Mouse (Mus musculus) erythroid progenitor cell, adult 5-6 weeks (primary cell): Measurements from ENCODE around the gene Mgam. TPM values are rescaled to one million over a fixed set of nuclear protein-coding genes. Genes with fewer than 3 reads are reported as not detected.
"Not testable (repeated sequence)": the region's sequence is repeated elsewhere in the genome, so short reads cannot be mapped to it uniquely, and the experiment has no call there.

Experiments
- ATAC-seq: replicated peaks from 2 replicates; pipeline ENCODE4 v1.8.0; 2016; ENCODE audit warnings: moderate number of reproducible peaks, mild to moderate bottlenecking, moderate TSS enrichment, inconsistent platforms; ENCODE audit not compliant: poor library complexity, low FRiP score, severe bottlenecking
- total RNA-seq, 2 experiments: library from RNA; stranded (forward) in 1 of 2; stranded (reverse) in 1 of 2; fragments of 150-400 nt in 1 of 2; fragments of 186-747, 209-891 nt in 1 of 2; gene quantifications; 2 replicates each; pipeline versions ENCODE4 v1.2.3 to v1.2.4; 2015 to 2017; ENCODE audit warnings: low replicate concordance in 2 of 2

Mgam gene
- total RNA-seq (2015; ENCODE audit: low replicate concordance) = 6.1 and 6.3 TPM in 2 replicates
- 2.7 and 3.1 TPM in 2 replicates for total RNA-seq (2017; ENCODE audit: low replicate concordance)

DNA sequence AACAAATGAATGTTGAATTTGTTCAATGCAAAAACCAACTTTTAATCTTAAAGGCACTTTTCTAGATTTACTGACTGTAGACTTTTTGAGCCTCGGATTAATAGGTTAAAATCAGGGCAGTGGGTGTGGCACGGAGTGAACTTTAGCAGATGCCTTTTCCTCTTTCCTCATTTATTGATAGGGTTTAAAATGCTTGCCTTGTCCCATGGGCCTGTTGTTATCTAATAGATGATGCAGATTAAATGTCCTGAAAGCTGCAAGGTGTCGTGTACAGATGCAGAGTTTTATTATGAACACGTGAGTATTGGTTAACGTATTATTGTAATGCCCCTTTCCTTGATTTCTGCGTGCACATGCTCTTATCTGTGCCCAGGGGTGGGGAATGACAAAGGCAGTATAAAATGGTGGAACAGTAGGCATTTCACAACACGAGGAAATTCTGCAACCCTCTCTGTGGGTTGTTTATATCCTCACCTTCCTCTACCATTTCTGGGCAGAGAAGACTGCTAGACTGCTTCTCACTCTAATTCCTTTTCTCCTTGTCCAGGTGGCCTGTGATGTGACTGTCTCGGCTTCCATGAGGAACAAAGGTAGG, at the start of gene Mgam:
Gene Mgam (plus strand): TSS at position 426 of the 595 bp plus-strand sequence.
- no peak for ATAC-seq

DNA sequence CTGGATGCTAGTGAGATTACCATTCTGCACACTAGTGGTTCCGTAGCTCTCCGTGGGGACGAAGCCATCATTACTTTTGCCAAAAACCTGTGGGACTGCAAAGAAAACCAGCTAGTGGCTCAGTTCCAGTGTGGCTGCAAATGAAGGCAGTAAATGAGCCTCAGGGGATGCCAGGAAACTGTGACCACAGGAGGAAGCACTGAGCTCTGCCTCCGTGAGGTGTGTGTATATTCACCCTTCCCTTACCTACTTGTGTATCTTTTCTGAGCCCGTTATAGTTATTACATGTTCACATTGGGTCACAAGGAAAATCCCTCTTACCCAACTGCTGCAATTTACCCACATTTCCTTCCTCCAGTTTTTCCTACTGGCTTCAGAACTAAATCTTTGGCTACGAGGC, 44.3 kb upstream of the Mgam start:
- no peak for ATAC-seq

DNA sequence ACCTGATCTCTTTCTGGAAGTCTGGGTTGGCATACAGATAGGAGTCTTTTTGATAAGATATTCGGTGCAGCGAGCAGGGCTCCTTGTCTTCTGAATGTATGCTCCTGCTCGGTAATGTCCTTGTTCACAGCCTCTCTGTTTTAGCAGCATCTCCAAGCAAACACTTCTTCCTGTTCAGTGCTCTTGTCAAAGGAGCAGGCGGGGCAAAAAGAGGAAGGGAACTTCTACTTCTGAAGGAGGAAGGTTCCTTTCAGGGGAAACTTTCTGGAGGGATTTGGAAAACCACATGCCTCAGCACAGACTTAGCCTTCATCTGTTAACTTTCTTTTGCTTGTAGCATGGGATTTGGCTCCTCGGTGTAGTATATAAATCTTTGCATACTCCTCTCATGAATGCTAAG, 43.0 kb upstream of the Mgam start, which contains the start of gene Clec5a:
Gene Clec5a (minus strand): TSS at position 177 of the 400 bp plus-strand sequence.
- no peak for ATAC-seq

DNA sequence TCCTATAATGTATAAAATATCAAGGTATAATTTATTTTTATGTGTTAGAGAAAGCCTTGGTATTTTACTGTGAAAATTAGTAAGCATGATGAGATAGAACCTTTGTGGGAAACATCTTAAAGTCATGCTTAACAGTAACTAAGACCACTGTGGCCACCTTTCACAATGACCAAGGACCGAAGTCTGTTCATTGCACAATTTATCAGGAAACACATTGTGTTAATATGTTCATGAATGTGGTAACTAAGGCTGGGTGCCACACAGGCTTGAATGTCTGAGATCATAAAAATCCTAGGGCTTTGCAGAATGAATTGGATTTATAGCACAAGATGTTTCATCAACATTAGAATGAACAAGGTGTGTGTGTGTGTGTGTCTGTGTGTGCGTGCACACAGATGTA, 40.3 kb upstream of the Mgam start:
- ATAC-seq = no peak

DNA sequence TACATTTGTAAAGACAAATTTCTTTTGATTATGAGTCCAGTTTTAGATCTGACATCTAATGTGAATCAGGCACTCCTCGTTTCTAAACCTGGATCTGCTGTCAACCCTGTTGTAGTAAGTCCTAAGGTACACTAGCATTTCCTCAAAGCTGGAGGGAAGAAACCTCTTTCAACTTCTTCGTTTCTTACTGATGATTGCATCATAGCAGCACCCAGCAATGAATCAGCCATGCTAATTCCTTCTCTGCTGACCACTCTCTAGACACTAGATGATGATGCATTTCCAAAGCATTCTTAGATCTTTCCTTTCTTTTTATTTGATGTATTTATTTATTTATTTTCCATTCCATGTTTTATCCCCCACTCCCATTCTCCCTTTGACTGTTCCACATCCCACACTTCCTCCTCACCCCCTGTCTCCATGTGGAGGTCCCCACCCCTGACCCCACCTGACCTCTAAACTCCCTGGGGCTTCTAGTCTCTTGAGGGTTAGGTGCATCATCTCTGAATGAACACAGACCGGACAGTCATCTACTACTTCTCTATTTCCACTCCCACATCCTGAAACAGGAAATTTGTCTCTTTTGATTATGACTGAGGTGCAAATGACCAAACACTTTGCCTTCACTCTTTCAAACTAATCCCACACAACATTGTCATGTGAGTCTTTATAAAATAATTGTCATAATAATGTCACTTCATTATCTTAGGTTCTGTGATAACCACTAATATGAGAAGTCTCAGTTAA, 33.7 kb upstream of the Mgam start:
- no peak for ATAC-seq

DNA sequence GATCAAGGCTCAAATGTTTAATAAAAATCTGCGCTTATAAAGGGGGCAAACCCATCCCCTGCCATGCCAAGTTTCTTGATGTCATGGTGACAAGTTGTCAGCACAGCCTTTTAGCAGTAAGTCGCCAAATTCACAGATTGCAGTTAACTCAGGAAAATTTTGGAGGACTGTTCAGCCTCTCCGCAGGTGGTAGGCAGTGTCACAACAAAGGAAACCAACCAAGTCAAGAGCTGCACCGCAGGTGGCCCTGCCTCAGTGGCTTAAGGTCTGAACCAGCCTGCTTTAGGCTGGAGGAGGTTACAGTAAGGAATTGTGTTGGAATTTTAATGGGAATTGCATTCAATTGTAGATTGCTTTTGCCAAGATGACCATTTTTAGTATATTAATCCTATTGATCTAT, 30.1 kb upstream of the Mgam start:
- not testable (repeated sequence) for ATAC-seq

DNA sequence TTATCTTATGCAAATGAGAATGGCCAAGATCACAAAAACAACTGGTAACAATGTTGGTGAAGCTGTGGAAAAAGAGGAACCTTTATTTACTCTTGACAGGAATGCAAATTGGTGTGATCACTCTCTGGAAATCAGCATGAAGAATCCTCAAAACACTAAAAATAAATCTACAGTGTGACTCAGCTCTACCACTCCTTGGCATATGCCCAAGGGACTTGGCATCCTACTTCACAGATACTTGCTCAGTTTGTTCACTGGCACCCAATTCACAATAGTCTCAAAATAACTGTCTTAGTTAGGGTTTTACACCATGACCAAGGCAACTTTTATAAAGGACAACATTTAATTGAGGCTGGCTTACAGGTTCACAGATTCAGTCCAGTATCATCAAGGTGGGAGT, 21.2 kb upstream of the Mgam start:
- no peak for ATAC-seq

DNA sequence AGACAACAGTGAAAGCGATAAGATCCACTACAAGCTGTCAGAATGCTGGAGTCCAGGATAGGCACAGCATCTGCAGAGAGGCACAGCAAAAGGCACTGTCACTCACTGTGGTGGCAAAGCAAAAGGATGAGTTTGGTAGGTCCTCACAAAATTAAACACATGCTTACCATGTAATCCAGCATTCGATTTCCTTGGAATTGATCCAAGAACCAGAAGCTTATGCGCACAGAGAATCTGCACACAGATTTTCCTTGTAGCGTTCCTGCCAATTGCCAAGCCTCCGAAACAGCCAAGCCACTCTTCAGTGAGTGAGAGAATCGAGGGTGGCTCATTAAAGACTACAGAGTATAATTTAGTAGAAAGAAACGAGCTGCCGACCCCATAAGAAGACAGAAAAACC, 18.4 kb upstream of the Mgam start:
- ATAC-seq = no peak

DNA sequence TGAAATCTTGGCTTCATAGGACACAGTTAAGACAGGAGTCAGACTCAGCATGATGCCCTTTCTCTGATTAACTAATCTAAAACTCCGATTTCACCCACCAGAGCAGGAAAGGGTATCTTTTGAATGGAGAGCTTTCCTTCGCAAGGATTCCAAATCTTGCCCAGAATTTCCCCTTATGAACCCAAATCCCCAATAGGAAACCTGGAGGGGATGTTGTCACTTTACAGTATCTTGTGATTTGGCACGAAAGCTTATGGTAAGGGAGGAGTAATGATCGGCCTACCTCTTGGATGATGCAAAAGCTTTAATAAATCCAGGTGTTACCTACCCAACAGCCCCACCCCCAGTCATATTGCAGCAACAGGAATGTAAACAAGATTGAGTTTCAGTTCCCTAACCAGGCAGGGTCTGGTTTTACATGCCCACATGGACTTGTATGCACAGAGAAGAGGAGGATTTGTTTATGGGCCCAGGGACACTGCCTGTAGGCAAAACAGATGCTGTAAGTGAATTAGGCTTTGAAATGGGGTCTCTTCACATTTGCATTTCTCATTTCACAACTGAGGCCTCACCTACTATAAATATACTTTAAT, 15.3 kb upstream of the Mgam start, which contains the start of gene Tas2r138:
Gene Tas2r138 (minus strand): TSS at position 51 of the 593 bp plus-strand sequence.
- ATAC-seq = no peak

DNA sequence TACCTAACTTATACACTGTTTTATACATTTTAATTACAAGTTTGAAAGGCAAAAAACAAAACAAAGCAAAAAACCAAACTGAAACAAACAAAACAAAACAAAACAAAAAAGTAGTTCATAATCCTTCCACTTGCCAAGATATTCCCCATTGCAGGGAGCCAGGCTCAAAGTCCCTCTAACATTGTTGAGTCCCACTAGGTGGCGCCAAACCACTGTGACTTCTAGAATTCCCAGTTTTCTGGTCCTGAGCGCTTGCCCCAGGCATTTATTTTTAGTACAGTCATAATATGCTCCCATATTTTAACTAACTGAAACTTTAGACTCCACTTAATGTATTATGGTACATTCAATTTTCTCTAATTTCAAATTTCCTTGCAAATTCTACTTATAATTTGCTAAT, 10.7 kb upstream of the Mgam start:
- ATAC-seq = no peak

DNA sequence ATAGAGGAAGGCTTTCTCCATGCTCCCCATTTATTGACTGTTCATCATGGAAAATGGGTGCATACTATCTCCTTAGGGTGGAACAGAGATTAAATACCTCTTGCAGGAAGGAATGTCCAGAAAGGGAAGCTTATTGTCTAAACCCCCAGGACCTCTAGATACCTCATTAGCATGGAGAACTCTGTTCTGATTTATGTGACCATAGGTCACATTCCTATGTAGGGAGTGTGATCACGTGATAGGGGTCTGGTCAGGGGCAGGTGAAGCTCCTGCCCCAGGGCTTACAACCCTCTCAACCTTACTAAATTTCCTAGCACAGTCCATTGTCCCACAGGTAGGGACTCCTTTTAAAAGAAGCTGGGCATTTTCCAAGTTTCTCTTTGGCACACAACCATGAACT, 2.5 kb upstream of the Mgam start:
- ATAC-seq = no peak

DNA sequence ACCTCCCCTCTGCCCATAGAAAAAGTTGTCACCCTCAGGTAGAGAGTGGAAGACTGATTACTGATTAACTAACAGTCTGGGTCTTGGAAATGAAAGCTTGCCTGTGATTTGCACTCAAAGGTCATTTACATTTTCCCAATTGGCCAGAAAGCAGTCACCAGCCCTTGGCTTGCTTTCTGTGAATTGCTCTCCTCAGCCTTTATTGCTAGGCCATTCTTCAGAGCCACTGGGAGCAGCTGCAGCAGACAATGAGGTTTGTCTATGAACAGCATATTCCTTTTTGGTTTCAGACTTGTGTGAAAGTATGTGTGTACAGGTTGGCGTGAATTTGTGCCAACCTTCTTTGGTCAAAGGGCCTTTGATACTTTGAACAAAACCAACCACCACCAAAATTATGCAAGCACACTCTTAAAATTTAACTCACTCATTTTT, 6.0 kb downstream of the Mgam start:
- ATAC-seq = no peak

DNA sequence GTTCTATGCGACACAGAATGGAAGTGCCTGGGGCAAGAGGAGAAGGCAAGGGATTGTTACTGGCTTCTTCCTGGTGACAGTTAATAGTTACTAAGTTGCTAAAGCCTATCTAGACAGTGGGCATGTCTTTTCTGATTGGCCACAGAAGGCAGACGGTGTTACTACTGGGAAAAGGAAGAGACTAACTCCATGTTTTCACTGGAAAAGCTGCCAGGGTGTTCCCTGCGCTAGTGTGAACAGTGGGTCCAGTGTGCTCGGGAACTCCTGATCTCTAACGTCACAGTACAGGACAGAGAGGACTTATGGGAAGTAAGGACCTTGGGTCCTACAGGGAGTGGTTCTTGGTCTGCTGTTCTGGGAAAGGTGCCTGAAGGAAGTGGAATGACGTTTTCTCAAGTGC, 6.9 kb downstream of the Mgam start:
- ATAC-seq = no peak

DNA sequence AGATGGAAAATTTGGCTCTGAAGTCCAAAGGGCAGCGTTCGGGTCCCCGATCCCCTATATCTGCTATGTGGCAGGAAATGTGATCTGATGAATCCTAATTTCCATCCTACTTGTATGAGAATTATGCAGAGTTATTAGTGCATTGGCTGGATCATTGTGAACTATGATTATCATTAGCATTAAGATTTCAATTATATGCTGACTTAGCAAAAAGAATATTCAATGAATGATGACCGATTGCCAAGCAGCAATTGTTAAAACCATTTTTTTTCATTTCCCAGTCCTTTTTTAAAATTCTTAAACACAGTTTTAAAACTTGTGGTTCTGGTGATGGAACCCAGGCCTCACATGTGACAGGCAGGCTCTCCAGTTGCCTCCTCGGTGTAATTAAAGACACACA, 9.1 kb downstream of the Mgam start:
- no peak for ATAC-seq

DNA sequence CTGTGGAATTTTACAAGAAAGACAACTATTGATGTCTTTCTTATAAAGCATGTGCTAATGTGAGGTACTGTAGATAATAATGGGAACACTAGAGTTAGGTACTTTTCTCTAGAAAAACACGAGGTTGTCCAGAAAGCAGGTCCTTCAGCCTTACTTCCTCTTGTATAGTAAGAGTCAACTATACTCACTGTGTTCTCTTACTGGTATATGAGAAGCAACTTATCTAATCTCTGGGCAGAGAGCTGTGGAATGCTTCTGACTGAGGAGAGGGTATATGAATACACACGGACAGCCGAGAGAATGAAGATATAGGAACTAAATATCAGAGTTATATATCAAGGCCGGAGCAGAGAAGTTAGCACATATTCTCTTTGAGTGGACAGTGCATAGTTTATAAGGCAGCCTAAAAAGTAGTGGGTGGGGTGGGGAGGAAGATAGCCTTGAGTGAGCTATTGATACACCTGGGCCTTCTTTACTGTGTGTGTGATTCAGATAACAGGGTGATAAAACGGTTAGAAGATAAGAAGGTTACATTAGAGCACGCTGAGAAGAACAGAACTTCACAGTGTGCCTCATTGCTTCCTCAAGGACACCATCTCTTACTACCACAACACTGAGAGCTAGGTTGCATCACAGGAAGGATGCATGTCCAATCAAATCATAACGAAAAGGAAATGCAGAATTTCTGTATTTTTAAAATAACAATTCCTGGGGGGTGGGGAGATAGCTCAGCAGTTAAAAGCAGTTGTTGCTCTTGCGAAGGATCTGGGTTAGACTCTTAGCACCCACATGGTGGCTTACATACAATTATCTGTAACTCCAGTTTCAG, 12.3 kb downstream of the Mgam start:
- ATAC-seq = no peak

DNA sequence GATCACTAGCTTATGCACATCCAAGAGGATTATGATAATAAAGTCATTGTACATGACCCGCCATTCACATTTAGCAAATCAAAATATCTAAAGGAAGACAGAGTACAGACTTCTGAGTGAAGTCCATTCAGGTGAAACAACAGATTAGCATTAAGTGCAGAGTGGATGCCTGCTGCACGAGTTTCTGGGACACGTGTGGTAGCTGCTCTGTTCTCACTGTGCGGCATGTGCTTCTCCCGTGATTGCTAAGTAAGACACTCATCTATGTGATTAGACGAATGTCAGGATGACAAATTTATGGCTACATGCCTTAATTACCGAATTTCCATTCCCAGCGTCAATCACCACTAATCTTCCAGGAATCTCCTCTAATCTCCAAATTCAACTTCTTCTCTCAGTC, 17.1 kb downstream of the Mgam start:
- no peak for ATAC-seq

DNA sequence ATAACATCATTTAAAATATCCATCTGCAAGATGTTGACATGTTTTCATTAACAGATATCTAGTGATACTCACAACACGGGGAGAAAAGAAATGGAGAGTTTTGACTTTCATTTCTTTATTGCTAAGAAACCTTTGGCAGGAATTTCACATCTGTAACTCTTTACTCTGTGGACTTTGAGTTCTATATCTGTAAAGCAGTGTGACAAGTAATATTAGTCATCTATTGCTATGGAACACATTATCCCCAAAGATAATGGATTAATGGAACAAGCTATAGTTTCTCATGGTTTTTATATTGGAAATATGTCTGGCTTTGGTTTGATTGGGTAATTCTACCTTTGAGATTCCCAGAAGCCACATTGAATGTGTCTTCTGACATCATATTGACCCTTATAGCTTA, 22.3 kb downstream of the Mgam start:
- ATAC-seq = no peak

DNA sequence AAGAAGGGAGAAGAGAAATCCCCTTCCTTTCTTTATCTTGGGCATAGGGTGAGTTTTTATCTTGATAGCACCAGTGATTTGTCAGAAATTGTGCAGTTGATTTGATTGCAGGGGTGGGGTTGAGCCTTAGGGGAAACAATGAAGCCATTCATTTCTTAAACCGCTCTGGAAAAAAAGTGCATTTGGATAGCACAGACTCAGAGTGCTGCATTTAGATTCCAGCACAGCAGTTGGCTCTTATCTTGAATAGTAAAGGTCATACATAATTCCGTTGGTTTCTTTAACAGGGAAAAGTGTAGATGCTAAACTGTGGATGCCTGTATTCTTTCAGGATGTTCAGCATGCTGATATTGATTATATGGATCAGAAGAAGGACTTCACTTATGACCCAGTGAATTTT, 32.3 kb downstream of the Mgam start:
- ATAC-seq = no peak

DNA sequence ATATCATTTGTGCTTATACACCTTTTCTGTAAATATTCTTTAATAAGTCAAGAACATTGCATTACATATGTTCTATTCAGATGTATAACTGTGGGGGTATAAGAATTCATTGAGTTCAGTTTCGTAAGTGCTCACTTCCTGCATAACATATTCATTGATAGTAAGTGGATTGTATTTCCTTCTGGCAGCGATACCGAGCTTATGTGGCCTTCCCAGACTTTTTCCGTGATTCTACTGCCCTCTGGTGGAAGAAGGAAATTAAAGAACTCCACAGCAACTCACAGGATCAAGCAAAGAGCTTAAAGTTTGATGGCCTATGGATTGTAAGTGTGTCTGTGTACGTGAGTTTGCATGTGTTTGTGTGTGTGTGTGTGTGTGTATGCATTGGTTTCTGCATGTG, 60.5 kb downstream of the Mgam start:
- no peak for ATAC-seq

DNA sequence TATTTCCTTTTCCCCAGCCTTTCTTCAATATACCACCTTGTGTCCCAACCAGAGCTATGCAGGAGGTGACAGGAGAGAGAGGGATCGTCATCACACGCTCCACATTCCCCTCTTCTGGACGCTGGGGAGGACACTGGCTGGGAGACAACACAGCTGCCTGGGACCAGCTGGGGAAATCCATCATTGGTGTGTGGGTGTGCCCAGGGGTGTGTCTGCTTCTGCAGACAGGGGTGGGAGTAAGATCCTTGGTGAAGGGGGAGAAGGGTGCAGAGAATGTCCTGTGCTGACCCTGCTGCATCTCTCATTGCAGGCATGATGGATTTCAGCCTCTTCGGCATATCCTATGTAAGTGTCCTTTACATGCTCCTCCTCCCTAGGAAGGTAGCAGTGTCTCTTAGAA, 63.4 kb downstream of the Mgam start:
- not testable (repeated sequence) for ATAC-seq
